Comparison of ENCODE assay signal across 14 mouse cellular contexts in genomic region chr3:38235736-38236083, GRCm38 (mm10).
DNase-seq lines count a peak whose midpoint lies in the region; ATAC-seq and TF ChIP-seq lines count a peak whose summit lies in the region.
"Had no signal": no experiment of that assay in that cellular context is flagged by ENCODE, and none has a peak within 500 bp of the region (broad histone marks: within the 10 kb centered on the region; RNA-seq: fewer than 3 reads in every experiment).

No protein-coding gene starts in this region.

- H3K9me3 ChIP-seq in intestine, embryonic 14.5 days (ENCODE audit: control insufficient read depth, low read length): no peaks in the 10 kb centered on the region
- no peaks in the 10 kb centered on the region for H3K9me3 ChIP-seq in intestine, embryonic 15.5 days
- H3K9me3 ChIP-seq in midbrain, embryonic 11.5 days (ENCODE audit: control insufficient read depth, low read length): no peaks in the 10 kb centered on the region
- no peaks in the 10 kb centered on the region for H3K9me3 ChIP-seq in midbrain, embryonic 14.5 days (ENCODE audit: control insufficient read depth, low read length)
- no peaks in the 10 kb centered on the region for H3K9me3 ChIP-seq in embryonic facial prominence, embryonic 15.5 days (replicated peaks)

- H3K36me3 ChIP-seq in intestine, embryonic 14.5 days (ENCODE audit: control insufficient read depth, insufficient read depth, low read length): no peaks in the 10 kb centered on the region
- H3K36me3 ChIP-seq in intestine, embryonic 15.5 days: no peaks in the 10 kb centered on the region
- no peaks in the 10 kb centered on the region for H3K36me3 ChIP-seq in midbrain, embryonic 11.5 days (ENCODE audit: control insufficient read depth, insufficient read depth, low read length)
- H3K36me3 ChIP-seq in midbrain, embryonic 14.5 days (ENCODE audit: control insufficient read depth, insufficient read depth, low read length): no peaks in the 10 kb centered on the region
- H3K36me3 ChIP-seq in embryonic facial prominence, embryonic 15.5 days: no peaks in the 10 kb centered on the region
- no peaks in the 10 kb centered on the region for H3K36me3 ChIP-seq in myocyte (ENCODE audit: control insufficient read depth, insufficient read depth)

- peak; percentile 32 for DNase-seq in intestine, embryonic 14.5 days (ENCODE audit: low spot score)
- peak; percentile 41 for DNase-seq in midbrain, embryonic 11.5 days (ENCODE audit: low spot score, missing footprints)
- DNase-seq in midbrain, embryonic 14.5 days: no peak
- no peak for DNase-seq in embryo, embryonic 11 days
- DNase-seq: cerebellum, adult 11-12 months; left cerebral cortex, postnatal 4 days; right cerebral cortex, postnatal 4 days had no signal

- no peaks in the 10 kb centered on the region for H3K27me3 ChIP-seq in intestine, embryonic 14.5 days (replicated peaks; ENCODE audit: control insufficient read depth, insufficient read depth, low read length)
- no peaks in the 10 kb centered on the region for H3K27me3 ChIP-seq in intestine, embryonic 15.5 days (replicated peaks)
- H3K27me3 ChIP-seq in midbrain, embryonic 11.5 days (ENCODE audit: control insufficient read depth, insufficient read depth, low read length): no peaks in the 10 kb centered on the region
- no peaks in the 10 kb centered on the region for H3K27me3 ChIP-seq in midbrain, embryonic 14.5 days (ENCODE audit: control insufficient read depth, insufficient read depth, low read length)
- H3K27me3 ChIP-seq in embryonic facial prominence, embryonic 15.5 days: no peaks in the 10 kb centered on the region
- no peaks in the 10 kb centered on the region for H3K27me3 ChIP-seq in myocyte (ENCODE audit: control insufficient read depth, insufficient read depth, insufficient read length)

- no peaks in the 10 kb centered on the region for H3K79me2 ChIP-seq in myocyte (ENCODE audit: control insufficient read depth, insufficient read depth)

- no peak overlapping the region for H3K4me2 ChIP-seq in intestine, embryonic 14.5 days (ENCODE audit: low read length)
- H3K4me2 ChIP-seq in intestine, embryonic 15.5 days (replicated peaks): no peak overlapping the region
- no peak overlapping the region for H3K4me2 ChIP-seq in midbrain, embryonic 11.5 days
- H3K4me2 ChIP-seq in midbrain, embryonic 14.5 days (ENCODE audit: low read length): no peak overlapping the region
- H3K4me2 ChIP-seq in embryonic facial prominence, embryonic 15.5 days (replicated peaks): peak overlapping the region; percentile 29
- H3K4me2 ChIP-seq in myocyte (ENCODE audit: low read depth): peak overlapping the region; percentile 81

- H3K4me3 ChIP-seq in intestine, embryonic 14.5 days (ENCODE audit: low read depth, low read length): no peak overlapping the region
- H3K4me3 ChIP-seq in intestine, embryonic 15.5 days (replicated peaks): no peak overlapping the region
- H3K4me3 ChIP-seq in midbrain, embryonic 11.5 days (ENCODE audit: low read depth, low read length): no peak overlapping the region
- H3K4me3 ChIP-seq in midbrain, embryonic 14.5 days (replicated peaks; ENCODE audit: low read depth, low read length): no peak overlapping the region
- no peak overlapping the region for H3K4me3 ChIP-seq in embryonic facial prominence, embryonic 15.5 days (replicated peaks)
- peak overlapping the region; percentile 30 for H3K4me3 ChIP-seq in myocyte
- H3K4me3 ChIP-seq: layer of hippocampus, adult 2 months had no signal

- peaks cover 18% of the 10 kb centered on the region for H3K4me1 ChIP-seq in intestine, embryonic 14.5 days (replicated peaks; ENCODE audit: control insufficient read depth, insufficient read depth, low read length)
- peaks cover 14% of the 10 kb centered on the region for H3K4me1 ChIP-seq in intestine, embryonic 15.5 days (replicated peaks)
- H3K4me1 ChIP-seq in midbrain, embryonic 11.5 days (ENCODE audit: control insufficient read depth, insufficient read depth, low read length): peaks cover 14% of the 10 kb centered on the region
- H3K4me1 ChIP-seq in midbrain, embryonic 14.5 days (ENCODE audit: control insufficient read depth, insufficient read depth, low read length): peaks cover 7% of the 10 kb centered on the region
- H3K4me1 ChIP-seq in embryonic facial prominence, embryonic 15.5 days: peaks cover 16% of the 10 kb centered on the region

- 79% methylated on average over 9 of the region's 9 CpGs for WGBS in intestine, embryonic 14.5 days
- WGBS in intestine, embryonic 15.5 days: 71% methylated on average over 9 of the region's 9 CpGs
- 82% methylated on average over 9 of the region's 9 CpGs for WGBS in midbrain, embryonic 11.5 days
- 86% methylated on average over 9 of the region's 9 CpGs for WGBS in midbrain, embryonic 14.5 days
- 50% methylated on average over 9 of the region's 9 CpGs for WGBS in embryonic facial prominence, embryonic 15.5 days

- ATAC-seq in intestine, embryonic 14.5 days (replicated peaks; ENCODE audit: low FRiP score, low TSS enrichment, low read depth): no peak
- ATAC-seq in intestine, embryonic 15.5 days: no peak
- no peak for ATAC-seq in midbrain, embryonic 11.5 days (ENCODE audit: low FRiP score)
- no peak for ATAC-seq in midbrain, embryonic 14.5 days (ENCODE audit: low FRiP score, low TSS enrichment)
- no peak for ATAC-seq in embryonic facial prominence, embryonic 15.5 days (ENCODE audit: insufficient number of reproducible peaks, low FRiP score, low TSS enrichment, low read depth)
- ATAC-seq in megakaryocyte, adult 5-6 weeks (ENCODE audit: poor library complexity, severe bottlenecking): no peak
- ATAC-seq: forebrain, embryonic 14.5 days had no signal

- TF ChIP-seq POLR2A in myocyte (IDR thresholded peaks at IDR 0.05; ENCODE audit: insufficient read length, low read depth): peak; percentile 42

- no peak overlapping the region for H3K9ac ChIP-seq in intestine, embryonic 14.5 days (ENCODE audit: low read length)
- H3K9ac ChIP-seq in intestine, embryonic 15.5 days: no peak overlapping the region
- no peak overlapping the region for H3K9ac ChIP-seq in midbrain, embryonic 11.5 days (ENCODE audit: low read length)
- H3K9ac ChIP-seq in midbrain, embryonic 14.5 days (replicated peaks; ENCODE audit: low read length): no peak overlapping the region
- no peak overlapping the region for H3K9ac ChIP-seq in embryonic facial prominence, embryonic 15.5 days

- no peak overlapping the region for H3ac ChIP-seq in myocyte (ENCODE audit: control insufficient read depth, insufficient read length)

- H3K27ac ChIP-seq in intestine, embryonic 14.5 days (ENCODE audit: low read depth): no peak overlapping the region
- H3K27ac ChIP-seq in intestine, embryonic 15.5 days: no peak overlapping the region
- H3K27ac ChIP-seq in midbrain, embryonic 11.5 days (ENCODE audit: low read depth, low read length): no peak overlapping the region
- no peak overlapping the region for H3K27ac ChIP-seq in midbrain, embryonic 14.5 days (replicated peaks; ENCODE audit: low read depth, low read length)
- peak overlapping the region; percentile 73 for H3K27ac ChIP-seq in embryonic facial prominence, embryonic 15.5 days (replicated peaks)
- H3K27ac ChIP-seq: layer of hippocampus, adult 2 months; macrophage had no signal

TF ChIP-seq in myocyte, 11 proteins besides CTCF, POLR2A, EP300 and RAD21:
- TF ChIP-seq MYOG (IDR thresholded peaks at IDR 0.05; ENCODE audit: control insufficient read depth in 1 of 3, insufficient read depth in 1 of 3, insufficient read length in 2 of 3, low read depth in 2 of 3) (peak in 1 of 3 experiments; percentile 17), TCF12 (IDR thresholded peaks at IDR 0.05; ENCODE audit: insufficient read depth, poor library complexity, severe bottlenecking) (no peak)

Comparison
In these comparisons a context has a peak if more than half of its experiments do, and no peak if none do; other contexts are left out.
1. DNase-seq: peak in intestine, embryonic 14.5 days (single experiment) and midbrain, embryonic 11.5 days (single experiment); none in midbrain, embryonic 14.5 days (single experiment) and embryo, embryonic 11 days (single experiment).
2. H3K4me2 ChIP-seq: peak in embryonic facial prominence, embryonic 15.5 days (single experiment) and myocyte (single experiment); none in intestine, embryonic 14.5 days (single experiment), intestine, embryonic 15.5 days (single experiment), midbrain, embryonic 11.5 days (single experiment) and midbrain, embryonic 14.5 days (single experiment).